In the genomic region with DNA sequence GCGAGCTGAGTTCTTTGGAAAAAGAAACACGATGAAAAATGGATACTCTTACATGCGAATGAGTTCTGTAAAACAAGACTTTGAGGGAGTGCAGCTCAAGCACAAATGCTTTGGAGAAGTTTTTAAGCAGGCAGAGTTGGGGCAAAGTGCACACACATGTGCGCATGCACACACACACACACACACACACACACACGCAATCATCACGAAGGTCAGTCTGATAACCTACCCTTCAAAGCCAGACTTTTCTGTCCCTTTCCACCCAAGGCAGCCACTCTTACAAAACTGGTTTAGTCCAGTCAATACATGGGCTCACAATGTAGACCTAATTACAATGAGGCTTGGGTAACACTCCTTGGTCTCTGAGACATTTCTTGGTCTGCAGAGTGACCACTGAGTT, we compare ENCODE assay signal across 27 mouse cellular contexts. TPM values are rescaled to one million over a fixed set of nuclear protein-coding genes. Genes with fewer than 3 reads are reported as not detected.
"Had no signal": no experiment of that assay in that cellular context is flagged by ENCODE, and none has a peak within 500 bp of the region (broad histone marks: within the 10 kb centered on the region; RNA-seq: fewer than 3 reads in every experiment).

No protein-coding gene starts in this region.

- H3K27me3 ChIP-seq: embryonic facial prominence, embryonic 12.5 days; embryonic facial prominence, embryonic 13.5 days; embryonic facial prominence, embryonic 15.5 days; forebrain, embryonic 12.5 days; forebrain, embryonic 13.5 days; forebrain, embryonic 15.5 days had no signal

- DNase-seq: cerebellum, adult 2 months; cerebellum, adult 8-10 months; cerebellum, adult 9-10 months; cerebellum, adult 9-11 months; cerebellum, postnatal 10 days; cerebellum, postnatal 14 days; cerebellum, postnatal 25 days; cerebellum, postnatal 36 days; embryo, embryonic 11 days; forebrain, postnatal 0 days; gastrocnemius, adult 2 months; gastrocnemius, postnatal 10 days; gastrocnemius, postnatal 14 days; gastrocnemius, postnatal 25 days; gastrocnemius, postnatal 36 days; heart, adult 18-20 months had no signal

- H3K27ac ChIP-seq: embryonic facial prominence, embryonic 10.5 days; embryonic facial prominence, embryonic 12.5 days; embryonic facial prominence, embryonic 13.5 days; embryonic facial prominence, embryonic 15.5 days; forebrain, embryonic 10.5 days; forebrain, embryonic 12.5 days; forebrain, embryonic 13.5 days; forebrain, embryonic 15.5 days; gastrocnemius, adult 2 months had no signal

- H3K4me3 ChIP-seq: embryonic facial prominence, embryonic 10.5 days; embryonic facial prominence, embryonic 12.5 days; embryonic facial prominence, embryonic 13.5 days; embryonic facial prominence, embryonic 15.5 days; erythroblast, embryonic 14.5 days; forebrain, embryonic 10.5 days; forebrain, embryonic 12.5 days; forebrain, embryonic 13.5 days; forebrain, embryonic 15.5 days; gastrocnemius, adult 2 months had no signal

- H3K9ac ChIP-seq: embryonic facial prominence, embryonic 12.5 days; embryonic facial prominence, embryonic 13.5 days; embryonic facial prominence, embryonic 15.5 days; forebrain, embryonic 12.5 days; forebrain, embryonic 13.5 days; forebrain, embryonic 15.5 days; forebrain, postnatal 0 days had no signal

- ATAC-seq: forebrain, embryonic 13.5 days; forebrain, embryonic 14.5 days; forebrain, embryonic 15.5 days; forebrain, embryonic 16.5 days; forebrain, postnatal 0 days had no signal

- H3K36me3 ChIP-seq: embryonic facial prominence, embryonic 10.5 days; embryonic facial prominence, embryonic 12.5 days; embryonic facial prominence, embryonic 13.5 days; embryonic facial prominence, embryonic 15.5 days; forebrain, embryonic 10.5 days; forebrain, embryonic 12.5 days; forebrain, embryonic 15.5 days had no signal

- H3K9me3 ChIP-seq: embryonic facial prominence, embryonic 12.5 days; embryonic facial prominence, embryonic 15.5 days; forebrain, embryonic 12.5 days; forebrain, embryonic 15.5 days had no signal

- H3K4me1 ChIP-seq: embryonic facial prominence, embryonic 10.5 days; embryonic facial prominence, embryonic 12.5 days; embryonic facial prominence, embryonic 13.5 days; embryonic facial prominence, embryonic 15.5 days; forebrain, embryonic 10.5 days; forebrain, embryonic 12.5 days; forebrain, embryonic 13.5 days; forebrain, embryonic 15.5 days had no signal

- H3K4me2 ChIP-seq: embryonic facial prominence, embryonic 12.5 days; embryonic facial prominence, embryonic 13.5 days; embryonic facial prominence, embryonic 15.5 days; forebrain, embryonic 12.5 days; forebrain, embryonic 13.5 days; forebrain, embryonic 15.5 days had no signal

RNA-seq across cellular contexts. Expression of gene Amigo2, which starts 13.0 kb away (rescaled TPM):
- polyA plus RNA-seq: erythroblast, embryonic 14.5 days had no signal
